Mouse (Mus musculus): ENCODE data around the gene Gm21953. TPM values are rescaled to one million over a fixed set of nuclear protein-coding genes. Genes with fewer than 3 reads are reported as not detected.
"Not testable (repeated sequence)": the region's sequence is repeated elsewhere in the genome, so short reads cannot be mapped to it uniquely, and the experiment has no call there.

Gene Gm21953
- not detected for total RNA-seq (2022)

DNA sequence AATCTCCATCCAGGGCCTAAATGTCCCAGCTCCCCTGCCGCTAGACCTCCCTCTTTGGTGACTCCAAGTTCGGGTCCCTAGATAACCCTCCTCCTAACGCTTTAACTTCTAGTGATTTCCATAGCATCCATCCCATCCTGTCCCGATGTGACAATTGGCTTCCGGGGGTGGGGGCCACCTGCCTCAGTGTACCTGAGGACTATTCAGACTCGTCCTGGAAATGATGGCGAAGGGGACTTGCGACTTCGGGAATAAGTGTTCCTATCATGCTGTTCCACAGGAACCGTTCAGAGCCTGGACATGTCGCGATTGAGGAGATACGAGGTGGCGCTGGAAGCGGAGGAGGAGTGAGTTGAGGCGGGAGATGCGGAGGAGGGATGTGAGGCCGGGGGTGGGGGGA is at the start of gene Gm21953:
Gm21953 (plus strand) TSS at position 301 of the 400 bp plus-strand sequence.
- DNase-seq (ENCODE audit: low spot score in 2 of 2), result not testable (repeated sequence)

DNA sequence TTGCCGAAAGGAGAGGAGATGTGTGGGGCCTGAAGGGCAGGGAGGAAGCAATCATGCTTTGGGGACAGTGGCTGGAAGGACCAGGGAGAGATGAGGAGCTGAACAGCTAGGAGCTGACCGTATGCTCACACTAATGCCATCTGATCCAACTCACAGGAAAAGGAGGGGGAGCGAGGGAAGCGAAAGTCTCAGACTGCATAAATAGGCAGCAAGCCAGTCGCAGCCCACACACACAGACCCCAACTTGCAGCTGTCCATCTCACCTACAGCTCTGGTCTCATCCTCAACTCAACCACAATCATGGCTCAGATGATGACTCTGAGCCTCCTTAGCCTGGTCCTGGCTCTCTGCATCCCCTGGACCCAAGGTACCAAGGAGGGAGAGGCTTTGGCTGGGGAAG is 38.6 kb upstream of the Gm21953 start, which contains the start of gene Ccl21b:
Ccl21b (plus strand) TSS at position 301 of the 400 bp plus-strand sequence.
- DNase-seq (ENCODE audit: low spot score in 2 of 2), result not testable (repeated sequence)

DNA sequence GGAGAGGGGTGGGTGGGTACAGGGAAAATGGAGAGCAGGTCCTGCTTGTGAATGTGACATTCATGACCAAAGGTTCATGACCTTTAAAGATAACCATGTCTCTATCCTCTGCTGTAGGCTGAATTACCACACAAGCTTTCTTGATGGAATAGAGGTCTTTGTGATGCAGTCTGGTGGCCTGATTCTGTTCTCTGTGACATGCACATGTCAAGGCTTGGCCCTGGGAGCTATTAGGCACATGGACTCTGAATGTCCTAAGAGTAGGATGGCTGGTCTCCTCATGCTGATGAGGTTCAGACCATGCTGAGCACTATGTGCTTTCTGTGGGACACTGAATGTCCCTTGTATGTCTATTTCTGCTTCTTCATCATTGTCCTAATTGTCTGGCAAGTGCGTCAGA is 24.0 kb downstream of the Gm21953 start, which contains the start of gene Fam205a3:
Fam205a3 (plus strand) TSS at position 301 of the 400 bp plus-strand sequence.
- not testable (repeated sequence) for DNase-seq (ENCODE audit: low spot score in 2 of 2)

Other genes with a start within 250 kb of the Gm21953 start
- not detected for gene Gm3893, start 203.1 kb upstream of the Gm21953 start, total RNA-seq (2022)
- gene Gm13304, start 179.4 kb upstream of the Gm21953 start, total RNA-seq (2022), result 10 to 100 TPM; 28.7 to 46.7 (median 35.2) TPM
- 10 to 100 TPM; 27.4 to 45.7 (median 33.5) TPM for gene Gm13306, start 140.8 kb upstream of the Gm21953 start, total RNA-seq (2022)
- gene Gm13305, start 125.7 kb upstream of the Gm21953 start, total RNA-seq (2022), result 1 to 10 TPM in 3 of 4 experiments, under 1 TPM in 1; 0.22 to 2.0 (median 1.3) TPM
- gene Gm10600, start 53.6 kb upstream of the Gm21953 start, total RNA-seq (2022), result 10 to 100 TPM in 2 of 4 experiments, 1 to 10 TPM in 2; 8.7 to 13.3 (median 10.5) TPM
- not detected for gene Ccl21b, start 38.5 kb upstream of the Gm21953 start, total RNA-seq (2022)
- gene Fam205a3, start 24.1 kb downstream of the Gm21953 start, total RNA-seq (2022), result 1 to 10 TPM in 1 of 4 experiments, not detected in 3; 2.3 TPM
- not detected for gene Gm21586, start 145.1 kb downstream of the Gm21953 start, total RNA-seq (2022)
- gene Gm2163, start 172.5 kb downstream of the Gm21953 start, total RNA-seq (2022), result 1 to 10 TPM; 4.9 to 8.7 (median 6.8) TPM
- gene Fam205a2, start 233.9 kb downstream of the Gm21953 start, total RNA-seq (2022), result 1 to 10 TPM in 1 of 4 experiments, not detected in 3; 2.3 TPM